Mouse (Mus musculus): ENCODE data around the gene Bcl2.
A peak's percentile ranks its signal among the peaks of the same experiment; 100 is the strongest.

The Bcl2 gene

DNA sequence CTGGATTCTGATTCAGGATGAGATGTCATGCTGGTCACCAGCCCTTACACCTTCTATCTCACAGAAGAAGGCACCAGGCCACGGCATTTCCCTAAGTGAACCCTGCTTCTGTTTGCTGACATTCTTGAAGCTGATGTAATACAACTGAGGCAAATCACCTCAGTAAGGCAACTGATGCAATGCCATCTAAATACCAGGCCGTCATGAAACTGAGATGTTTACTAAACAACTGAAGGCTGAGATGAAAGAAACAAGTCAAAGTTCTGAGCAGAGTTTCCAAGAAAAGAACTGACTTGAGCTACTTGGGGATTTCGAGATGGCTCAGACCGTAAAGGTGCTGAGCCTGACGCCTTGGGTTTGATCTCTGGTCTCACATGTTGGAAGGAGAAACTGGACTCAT lies 97.1 kb downstream of the Bcl2 start:
- no peak for DNase-seq

DNA sequence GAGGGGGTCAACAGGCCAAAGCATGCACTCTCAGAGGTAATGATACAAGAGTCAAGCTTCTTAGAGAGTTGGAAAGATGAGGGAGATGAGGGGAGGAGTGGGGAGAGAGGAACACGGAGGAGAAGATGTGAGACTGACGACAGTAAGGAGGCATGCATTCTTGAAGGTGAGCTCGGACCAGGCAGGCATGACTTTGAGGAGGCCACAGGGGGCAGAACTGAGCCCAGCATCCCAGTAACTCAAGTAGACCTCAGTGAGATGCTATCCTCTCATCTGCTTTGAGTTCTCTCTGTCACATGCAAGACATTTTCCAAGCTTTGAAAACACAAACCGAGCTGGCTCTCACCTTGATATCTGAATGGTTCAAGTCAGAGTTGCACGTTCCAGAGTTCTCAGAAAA lies 100.7 kb downstream of the Bcl2 start:
- DNase-seq, result no peak

DNA sequence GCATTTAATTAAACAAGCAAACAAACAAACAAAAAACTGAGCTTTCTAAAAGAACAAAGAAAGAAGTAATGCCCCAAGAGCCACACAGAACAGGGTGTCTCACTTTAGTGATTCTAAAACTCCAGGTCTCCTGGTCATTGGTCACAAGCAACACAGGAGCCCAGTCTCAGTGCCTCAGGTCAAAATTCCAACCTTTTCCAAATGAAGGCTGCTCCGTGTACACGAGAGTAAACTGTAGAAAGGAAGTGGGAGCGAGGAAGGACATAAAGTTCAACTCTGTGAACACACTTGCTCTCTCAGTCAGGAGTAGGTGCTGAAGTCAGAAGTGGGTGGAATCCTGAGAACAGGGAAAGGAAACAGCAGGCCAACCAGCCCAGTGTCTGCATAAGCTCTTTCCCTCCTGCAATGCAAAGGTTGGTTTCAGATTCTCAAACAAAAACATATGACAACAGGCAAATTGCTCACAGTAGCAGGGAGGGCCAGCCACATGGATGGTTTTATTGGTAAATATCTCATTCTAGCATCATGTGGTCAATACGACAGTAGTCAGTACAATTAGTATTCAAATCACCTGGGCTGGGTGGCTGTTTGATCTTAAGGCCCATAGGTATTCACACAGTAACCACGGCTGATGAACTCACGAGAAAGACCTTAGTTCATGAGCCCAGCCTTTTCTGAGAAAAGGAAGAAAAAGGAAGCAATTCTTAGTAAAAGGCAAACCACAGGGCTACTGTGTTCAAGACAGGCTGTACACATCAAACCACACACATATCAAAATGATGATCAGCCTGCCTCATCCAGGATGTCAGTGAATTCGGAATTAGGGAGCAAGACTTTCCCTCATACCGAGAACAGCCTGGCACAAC lies 101.7 kb downstream of the Bcl2 start:
- DNase-seq, result no peak

DNA sequence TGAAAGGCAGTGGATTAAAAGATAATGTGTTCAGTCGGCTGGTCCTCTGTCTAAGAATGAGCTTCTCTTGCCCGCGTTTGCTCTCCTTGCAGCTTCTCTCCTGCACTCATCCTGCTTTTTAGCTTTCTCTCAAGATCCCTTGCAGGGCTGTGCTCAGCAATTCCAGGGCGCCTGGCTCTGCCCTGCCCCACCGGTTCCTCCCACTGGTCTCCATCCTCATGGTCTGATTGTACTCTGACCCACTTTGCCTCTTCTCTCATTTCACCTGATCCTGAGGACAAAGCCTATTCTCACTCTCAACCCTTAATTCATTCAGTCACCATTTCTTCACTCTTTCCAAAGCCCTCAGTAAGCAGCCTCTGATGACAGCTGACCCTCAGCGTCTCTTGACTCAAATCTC lies 102.8 kb downstream of the Bcl2 start:
- DNase-seq, result no peak

DNA sequence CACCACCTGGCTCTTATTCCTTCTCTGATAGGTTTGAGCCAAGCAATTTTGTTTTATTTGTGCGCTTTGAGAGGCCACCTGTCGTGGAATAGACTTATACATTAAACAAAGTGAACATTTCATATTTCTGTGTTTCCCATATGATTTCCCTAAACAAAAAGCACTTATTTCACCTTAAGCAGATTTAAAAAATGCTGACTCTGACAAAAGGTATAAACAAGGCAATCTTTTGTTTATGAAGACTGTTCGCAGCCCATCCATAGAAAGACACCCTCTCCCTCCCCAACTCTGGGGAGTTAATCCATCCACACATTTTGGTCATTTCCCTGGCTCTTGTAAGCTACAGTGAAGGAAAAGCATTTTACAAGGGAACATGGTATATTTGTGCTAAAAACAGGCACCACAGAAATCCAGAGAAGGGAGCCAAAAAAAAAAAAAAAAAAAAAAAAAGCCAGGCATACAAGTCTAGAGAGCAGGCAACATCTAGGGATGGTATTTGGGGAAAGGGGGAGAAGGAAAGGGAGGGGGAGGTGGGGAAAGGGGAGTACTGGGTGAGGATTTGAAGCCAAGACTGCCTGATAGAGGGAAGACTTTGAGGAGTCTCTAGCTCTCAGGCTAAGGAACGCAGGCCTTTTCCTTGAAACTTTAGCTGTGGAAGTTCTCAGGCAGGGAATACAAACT lies 105.8 kb downstream of the Bcl2 start:
- peak; percentile 25 for DNase-seq

DNA sequence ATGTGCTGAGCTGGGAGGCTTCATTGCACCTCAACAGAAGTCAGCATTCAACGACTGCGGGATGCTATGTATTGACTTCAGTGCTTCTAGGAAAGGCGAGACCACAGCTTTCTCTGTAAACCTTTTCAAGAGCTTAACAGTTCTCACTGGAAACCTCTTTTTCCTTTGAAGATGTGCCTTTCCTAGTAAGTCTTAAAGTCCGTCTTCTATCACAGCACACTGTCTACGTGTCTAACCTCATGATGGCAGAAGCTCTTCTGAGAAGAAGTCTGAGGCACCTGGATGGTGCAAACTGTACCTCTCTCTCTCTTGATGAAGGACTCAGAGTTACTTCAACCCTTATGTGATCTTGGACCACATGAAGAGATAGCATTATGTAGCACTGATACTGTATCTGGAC lies 107.1 kb downstream of the Bcl2 start:
- DNase-seq, result no peak

DNA sequence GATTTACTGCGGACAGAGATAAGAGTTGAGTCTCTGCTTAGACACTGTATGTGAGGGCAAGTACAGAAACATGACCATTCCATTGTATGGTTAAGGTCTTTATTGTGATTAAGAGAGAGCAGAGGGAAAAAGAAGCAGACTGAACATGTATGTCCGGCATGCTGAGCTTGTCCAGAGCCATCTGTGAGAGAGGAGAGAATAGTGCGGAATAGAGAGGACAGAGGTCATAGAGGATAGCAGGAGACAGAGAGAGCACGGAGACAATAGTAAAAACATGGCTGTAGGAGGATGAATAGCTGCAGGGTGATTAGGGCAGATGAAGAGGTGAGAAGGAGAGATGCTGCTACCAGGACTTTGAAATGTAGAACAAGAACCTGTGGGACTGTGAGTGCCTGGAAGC lies 110.7 kb downstream of the Bcl2 start:
- no peak for DNase-seq

DNA sequence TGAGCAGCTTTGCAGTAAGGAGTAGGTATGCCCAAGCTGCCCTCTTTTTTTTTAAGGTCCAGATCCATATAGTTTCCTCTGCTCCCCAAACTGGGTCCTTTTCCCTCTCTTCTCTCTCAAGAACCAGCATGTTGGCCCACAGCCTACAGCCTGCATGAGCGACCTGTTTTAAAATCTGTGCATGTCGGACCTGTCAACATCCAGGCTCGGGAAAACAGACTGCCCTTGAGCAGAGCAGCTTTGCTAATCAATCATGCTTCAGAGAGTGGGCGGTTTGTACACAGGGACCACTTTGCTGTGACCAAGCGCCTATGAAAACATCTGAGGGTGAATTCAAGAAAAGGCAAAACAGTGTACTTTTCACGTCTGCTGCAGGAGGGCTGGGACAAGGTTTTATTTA lies 111.1 kb downstream of the Bcl2 start:
- DNase-seq, result peak; percentile 76 to 77

DNA sequence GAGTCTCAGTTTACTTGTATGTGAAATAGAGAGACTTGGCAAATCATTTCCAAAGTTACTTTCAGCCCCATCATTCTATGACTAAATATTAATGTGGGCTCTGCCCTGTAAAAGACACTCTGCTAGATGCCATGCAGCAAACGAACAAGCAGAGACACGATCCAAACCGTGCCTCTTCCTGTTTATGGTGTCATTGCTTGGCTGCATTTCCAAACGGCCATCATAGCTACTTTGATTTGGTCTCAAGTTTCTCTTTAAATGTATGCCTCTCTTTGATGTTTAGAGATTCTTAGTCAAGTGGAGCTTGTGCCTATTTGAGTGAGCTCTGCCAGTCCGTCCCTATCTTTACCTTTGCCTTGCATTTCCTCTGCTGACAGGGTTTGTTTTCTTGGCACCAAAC lies 111.5 kb downstream of the Bcl2 start:
- peak in 1 of 2 experiments; percentile 27 for DNase-seq

DNA sequence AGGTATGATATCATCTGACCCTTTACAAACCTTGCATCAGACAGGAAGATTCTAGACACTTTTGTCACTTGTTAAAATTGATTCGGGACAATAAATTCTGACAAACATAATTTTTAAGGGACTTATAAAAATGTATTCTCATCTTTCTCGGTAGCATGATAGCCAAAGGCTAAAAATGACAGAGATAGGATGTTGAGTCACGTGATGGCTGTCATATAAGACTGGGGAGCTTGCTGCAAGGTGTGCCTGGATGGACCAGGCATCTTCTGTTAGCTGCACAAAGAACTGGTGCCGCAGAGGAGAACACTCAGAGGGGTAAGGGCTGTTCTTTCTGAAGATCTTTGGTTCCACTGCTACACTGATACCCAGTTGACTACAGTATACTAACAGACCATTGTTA lies 112.8 kb downstream of the Bcl2 start:
- DNase-seq, result no peak

DNA sequence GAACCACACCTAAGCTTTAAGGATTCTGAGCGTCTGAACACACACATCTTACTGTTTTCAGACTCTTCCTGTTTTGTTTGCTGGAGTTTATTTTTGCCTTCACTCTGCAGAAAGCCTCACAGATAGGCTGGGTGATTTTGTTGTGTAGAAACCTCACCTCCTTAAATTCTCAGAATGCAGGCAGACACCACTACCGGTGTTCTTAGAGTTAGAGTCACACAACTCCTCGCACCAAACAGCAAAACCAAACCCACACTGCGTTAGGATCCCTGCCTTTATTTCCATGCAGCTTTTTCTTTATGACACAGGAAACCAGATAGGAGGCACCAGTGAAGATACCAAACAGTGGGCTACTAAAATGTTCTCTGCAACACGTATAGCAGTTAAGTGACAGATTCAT lies 113.2 kb downstream of the Bcl2 start:
- no peak for DNase-seq

DNA sequence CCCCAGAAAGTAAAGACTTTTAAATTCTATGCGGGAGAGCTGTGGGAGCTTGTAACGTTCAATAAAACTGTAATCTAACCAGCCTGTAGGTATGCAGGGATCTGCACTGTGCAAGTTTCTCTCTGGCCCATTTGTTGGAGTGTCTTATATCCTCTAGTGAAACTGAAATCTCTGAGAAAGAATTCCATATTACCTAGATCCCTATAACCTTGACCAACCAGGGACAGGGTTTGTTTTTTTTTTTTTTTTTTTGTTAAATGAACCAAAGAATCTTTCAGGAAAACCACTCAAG lies 115.8 kb downstream of the Bcl2 start:
- DNase-seq, result no peak

DNA sequence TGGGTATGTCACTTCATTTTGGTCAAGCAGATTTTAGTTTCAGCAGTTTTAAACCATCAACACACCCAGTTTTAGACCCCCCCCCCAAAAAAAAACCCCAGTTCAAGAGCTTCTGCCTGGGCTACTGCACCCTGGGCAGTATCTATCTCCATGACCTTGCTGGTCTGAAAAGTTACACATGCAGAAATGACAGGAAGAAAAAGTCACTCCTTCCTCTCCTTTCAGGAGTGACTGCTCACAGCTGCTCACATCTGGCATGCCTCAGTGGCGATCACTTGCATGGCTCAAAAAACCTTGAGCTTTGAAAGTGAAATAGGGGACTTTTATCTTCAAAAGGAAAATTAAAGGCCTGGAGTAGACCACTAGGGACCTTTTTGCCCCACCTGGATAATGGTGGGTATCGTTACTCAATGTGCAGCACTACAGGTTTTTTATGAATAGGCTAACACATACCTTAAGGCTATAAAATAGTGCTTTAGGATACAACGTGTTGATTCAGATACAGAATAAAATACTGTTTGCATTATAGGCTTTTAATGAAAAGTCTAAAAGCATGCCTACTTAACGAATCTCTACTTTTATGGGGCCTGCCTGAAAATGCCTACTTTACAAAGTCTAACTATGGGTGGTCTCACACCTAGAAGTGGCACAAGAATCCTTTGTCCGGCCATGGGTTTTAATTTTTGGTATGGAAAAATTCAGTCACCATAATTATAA lies 116.3 kb downstream of the Bcl2 start:
- DNase-seq, result no peak

DNA sequence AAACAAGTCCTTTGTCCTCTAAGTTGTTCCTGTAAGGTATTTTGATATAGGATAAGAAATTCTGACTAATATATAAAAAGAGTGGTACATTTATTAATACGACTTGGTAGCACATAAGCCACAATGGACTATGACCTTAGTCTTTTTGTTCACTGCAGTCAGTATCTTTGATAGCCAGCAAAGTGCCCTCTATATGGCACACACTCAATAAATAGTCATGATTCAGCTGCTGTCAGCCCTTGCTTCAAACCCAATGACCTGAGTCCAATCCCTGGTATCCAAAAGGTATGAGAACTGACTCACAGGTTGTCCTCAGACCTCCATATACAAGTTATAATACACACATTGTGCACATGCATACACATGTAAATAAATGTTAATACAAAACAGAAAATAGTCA lies 117.7 kb downstream of the Bcl2 start:
- DNase-seq, result no peak

DNA sequence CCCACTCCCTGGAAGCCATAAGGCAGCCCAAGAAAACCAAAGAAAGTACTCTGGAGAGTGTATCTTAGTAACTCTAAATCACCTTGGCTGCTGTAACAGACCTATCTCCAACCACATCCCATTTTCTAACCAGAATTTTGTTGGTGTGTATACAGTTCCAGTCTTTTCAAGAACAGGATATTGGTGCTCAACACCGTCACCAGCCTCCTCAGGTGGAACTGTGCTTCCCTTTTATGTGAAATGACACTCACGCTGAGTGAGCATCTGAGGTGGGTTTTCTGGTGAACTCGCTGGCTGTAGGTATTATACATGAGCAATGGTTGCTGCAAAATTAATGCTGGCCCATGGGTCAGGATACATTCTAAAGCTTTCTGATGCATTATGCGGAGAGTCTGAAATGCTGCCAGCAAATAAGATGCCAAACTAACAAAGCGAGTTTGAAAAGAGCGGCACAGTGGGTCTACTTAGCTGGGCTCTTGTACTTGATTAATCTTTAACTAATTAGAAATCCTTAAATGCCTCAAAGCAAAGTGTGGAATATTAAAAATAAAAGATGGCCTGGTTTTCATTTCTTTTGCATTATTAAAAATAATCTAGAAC lies 118.7 kb downstream of the Bcl2 start:
- peak in 1 of 2 experiments; percentile 5 for DNase-seq

DNA sequence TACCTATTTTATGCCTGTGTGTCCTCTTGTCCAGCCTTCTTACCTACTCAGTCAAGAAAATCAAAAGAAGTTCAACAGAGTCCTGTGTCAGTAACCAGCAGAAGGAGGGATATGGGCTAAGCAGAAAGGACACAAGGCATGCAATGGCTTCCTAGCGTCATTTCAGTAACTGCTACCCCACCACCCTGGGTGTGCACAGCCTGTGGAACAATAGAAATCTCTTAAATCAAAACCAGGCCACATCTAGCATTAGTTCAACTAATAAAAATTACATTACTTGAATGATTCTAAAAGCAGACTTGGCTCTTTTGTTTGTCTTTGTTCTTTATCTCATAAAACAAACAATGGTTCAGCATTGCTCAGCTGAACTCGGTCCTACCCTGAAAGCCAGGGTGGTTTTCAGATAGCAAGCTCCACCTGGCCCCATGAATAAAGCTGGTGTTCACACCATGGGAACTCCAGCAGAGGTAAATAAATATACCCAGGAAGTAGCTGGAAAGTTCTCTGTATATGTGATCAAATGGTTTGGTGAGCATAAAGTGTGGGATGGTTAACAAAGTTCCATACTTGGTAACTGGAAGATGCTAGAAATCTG lies 122.8 kb downstream of the Bcl2 start:
- no peak for DNase-seq

DNA sequence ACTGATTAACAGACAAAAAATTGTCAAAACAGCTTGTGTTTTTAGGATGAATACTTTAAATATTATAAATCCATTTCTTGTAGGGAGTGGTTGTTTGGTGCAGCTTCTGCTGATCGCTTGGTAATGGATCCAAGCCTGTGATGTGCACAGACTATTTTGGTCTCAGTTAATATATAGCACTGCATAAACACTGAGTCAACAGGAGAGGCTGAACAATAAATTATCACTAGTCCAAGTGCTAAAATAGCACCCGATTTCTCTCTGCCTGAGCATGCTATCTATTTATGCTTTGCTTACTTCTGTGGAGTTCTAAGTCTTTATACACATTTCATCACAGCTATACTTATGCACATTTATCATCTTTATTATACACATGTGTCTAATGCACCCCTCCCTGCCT lies 124.9 kb downstream of the Bcl2 start:
- no peak for DNase-seq

DNA sequence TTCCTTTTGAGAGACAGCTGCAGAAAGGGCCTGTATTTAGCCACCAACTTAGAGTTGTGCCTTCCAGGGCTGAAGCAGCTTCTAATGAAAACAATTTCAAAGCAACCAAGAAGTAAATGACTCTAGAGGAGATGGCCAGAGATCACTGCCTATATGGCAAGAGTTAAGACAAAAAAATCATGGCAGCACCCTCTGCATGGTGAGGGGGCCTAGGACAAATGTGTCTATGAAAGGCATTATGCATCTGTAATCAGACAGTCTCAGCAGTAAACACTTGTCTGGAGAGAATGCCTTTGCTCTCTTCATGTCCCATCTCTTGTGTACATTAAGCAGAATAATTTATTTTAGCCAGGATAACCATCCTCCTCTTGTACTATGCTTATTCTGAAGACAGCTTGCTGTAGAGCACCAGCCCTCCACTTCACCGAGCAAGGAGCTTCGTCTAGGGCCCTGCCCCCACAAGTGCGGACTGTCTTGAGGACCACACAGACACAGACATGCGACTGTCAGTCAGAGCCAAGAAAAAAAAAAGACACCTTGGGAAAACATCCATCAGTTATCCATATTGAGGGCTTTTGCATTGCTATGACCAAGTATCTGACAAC lies 126.1 kb downstream of the Bcl2 start:
- DNase-seq, result no peak

DNA sequence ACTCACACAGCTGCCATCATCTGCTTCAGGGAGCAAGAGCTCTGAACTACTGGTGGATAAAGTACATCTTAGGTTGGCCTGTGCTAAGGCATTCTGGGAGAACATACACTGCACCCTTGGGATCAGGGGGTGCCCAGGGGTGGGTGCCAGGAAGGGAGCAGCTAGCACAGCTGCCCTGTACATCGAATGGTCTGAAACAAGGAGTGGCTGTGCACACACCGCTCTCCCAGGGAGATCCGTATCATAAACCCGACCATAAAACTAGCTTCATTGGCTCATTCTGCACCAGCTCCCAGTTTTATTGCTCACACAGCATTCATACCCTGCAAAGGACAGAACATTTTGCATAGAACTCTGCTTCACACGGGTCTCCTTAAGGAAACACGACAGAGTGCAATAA lies 127.3 kb downstream of the Bcl2 start:
- no peak for DNase-seq

DNA sequence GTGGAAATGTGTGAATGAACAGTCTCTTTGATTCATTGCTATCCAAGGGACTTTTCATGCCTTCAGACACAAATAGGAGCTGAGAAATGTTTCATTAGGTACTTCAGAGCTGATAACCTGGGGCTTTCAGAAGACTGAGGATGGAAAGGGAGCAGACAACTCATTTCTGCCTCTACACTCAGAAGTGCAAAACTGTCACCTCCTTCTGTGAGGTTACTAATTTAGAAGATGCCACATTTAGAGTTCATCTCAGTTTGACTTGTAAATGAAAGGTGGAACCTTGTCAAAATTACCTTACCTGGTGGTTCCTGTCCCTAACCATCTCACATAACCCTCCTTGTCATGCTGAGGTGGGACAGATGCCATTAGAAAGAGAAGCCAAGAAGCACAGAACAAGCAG lies 128.7 kb downstream of the Bcl2 start:
- peak; percentile 19 to 30 for DNase-seq

DNA sequence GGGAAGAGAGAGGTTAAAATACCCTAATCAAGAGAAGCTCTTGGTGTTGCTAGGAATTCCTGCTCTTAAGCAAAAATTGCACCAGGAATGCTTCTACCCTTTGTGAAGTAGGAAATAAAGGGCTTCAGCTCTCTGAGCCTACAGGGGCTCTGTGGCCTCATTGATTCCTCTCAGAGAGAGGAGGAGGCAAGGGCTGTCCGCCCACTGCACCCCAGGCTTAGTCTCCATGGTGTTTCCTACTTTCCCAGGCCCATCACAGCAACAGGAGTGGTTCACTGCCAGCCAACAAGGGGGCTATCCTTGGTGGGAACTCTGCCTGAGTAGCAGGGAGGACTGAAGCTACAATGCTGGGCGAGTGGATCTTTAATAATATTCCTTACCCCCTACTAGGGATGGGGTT lies 129.2 kb downstream of the Bcl2 start:
- peak in 1 of 2 experiments; percentile 25 for DNase-seq

DNA sequence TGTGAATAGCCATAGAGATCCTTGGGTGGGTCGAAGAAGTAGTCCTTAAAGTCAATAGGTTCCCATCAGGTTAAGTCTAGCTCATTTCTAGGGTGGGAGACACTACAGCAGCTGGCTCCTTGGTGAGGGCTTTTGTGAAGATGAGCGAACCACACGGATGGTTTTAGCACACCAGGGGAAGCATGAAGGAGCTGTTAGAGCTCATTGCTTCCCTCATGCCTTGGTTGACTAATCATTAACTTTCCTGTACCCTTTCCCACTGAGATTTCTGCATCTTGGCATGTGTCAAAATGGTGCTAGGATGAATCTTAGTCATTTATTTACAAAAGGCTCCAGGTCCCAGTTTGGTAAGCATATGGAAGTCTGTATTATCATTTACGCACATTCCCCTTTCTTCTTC lies 129.8 kb downstream of the Bcl2 start:
- DNase-seq, result no peak

Measured in cerebellum, postnatal 10 days (tissue).